Mouse (Mus musculus) urinary bladder, adult 2 months (tissue): Measurements from ENCODE around the gene Snapc3. TPM values are rescaled to one million over a fixed set of nuclear protein-coding genes. Genes with fewer than 3 reads are reported as not detected.
"Not testable (repeated sequence)": the region's sequence is repeated elsewhere in the genome, so short reads cannot be mapped to it uniquely, and the experiment has no call there.

Source experiments
- DNase-seq: peaks from one replicate; pipeline ENCODE4 v3.0.0; 2022; ENCODE audit warnings: low spot score
- polyA plus RNA-seq: library from polyadenylated mRNA; depleted of rRNA; stranded (reverse); fragments of >200 nt; gene quantifications from 2 replicates; pipeline ENCODE4 v1.2.3, GENCODE M21; 2012; rRNA removed

The Snapc3 gene
- polyA plus RNA-seq, 1 experiment, result 30.0 TPM

DNA sequence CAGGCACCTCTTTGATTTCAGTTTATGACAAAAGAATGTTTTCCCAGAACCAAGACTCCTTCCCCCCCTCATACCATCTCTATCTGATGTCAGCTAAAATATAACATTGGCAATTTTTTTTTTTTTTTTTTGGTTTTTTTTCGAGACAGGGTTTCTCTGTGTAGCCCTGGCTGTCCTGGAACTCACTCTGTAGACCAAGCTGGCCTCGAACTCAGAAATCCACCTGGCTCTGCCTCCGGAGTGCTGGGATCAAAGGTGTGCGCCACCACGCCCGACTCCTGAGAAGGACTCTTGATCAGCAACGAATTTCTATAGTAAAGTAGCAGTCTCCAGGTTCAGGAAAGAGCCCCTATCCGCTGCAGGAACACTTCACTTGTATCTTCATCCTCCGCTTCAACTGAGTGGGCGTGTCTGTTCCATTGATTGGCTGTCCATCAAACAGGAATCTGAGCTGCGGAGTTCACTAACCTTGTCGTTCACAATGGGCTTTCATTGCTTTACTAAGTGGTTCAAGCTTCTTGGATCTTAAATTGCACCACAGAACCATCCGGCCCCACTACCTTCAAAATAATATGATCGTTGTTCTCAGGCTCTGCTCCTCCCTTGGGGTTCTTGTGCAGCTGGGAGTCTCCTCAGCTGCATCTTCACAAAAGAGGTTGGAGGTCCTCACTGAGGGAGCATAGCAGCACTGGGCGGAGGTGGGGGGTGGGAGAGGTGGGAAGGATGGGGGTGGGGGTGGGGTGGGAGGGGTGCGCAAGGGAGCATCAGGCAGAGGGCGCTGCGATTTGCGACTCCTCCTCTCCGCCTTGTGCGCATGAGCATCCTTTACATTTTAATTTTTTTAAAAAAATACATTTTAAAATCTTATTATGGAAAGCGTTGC, 82.9 kb downstream of the Snapc3 start:
- no peak for DNase-seq

DNA sequence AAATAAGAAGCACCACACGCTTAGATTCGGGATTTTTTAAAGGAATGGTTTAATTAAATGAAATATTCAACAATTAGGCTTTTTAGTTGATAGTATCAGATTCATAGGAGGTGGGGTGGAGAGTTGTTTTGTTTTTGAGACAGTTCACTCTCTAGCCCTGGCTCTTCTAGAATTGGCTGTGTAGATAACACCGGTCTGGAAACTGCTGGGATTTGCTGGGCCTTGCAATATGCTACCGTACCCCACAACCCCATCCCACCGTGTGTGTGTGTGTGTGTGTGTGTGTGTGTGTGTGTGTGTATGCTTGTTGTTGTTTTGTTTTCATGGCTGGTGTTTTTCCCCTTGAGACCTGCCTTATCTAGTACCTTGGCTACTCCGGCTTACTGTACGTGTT, 83.5 kb downstream of the Snapc3 start:
- DNase-seq, result no peak

DNA sequence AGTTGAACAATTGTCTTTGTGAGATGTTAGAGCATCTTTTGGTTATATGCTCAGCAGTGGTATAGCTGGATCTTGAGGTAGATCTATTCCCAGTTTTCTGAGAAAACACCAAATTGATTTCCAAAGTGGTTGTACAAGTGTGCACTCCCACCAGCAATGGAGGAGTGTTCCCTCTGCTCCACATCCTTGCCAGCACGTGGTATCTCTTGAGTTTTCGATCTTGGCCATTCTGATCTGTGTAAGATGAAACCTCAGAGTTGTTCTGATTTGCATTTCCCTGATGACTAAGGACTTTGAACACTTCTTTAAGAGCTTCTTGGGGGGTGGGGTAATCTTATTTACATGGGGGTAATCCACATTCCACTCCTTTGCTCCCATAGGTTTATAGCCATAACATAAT, 92.1 kb downstream of the Snapc3 start:
- DNase-seq, result no peak

DNA sequence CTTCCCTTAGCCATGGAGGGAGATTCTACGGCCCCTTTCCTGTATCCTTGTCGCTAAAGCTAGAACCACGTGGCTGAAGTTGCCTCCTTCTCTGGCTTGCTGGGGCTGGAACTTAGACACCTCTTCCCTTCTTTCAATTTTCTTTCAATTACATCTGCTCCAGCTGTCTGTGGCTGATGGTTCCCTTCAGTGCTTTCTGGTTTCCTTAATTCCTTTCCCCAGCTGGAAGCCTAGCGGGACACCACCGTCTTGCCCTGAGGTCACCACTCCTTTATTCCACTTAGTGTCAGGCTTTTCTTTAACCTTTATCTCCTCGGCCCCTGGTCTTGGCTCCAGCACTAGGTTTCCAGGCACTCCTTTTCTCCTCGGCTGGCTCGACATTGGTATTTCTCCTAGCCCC, 93.6 kb downstream of the Snapc3 start:
- DNase-seq, result no peak

DNA sequence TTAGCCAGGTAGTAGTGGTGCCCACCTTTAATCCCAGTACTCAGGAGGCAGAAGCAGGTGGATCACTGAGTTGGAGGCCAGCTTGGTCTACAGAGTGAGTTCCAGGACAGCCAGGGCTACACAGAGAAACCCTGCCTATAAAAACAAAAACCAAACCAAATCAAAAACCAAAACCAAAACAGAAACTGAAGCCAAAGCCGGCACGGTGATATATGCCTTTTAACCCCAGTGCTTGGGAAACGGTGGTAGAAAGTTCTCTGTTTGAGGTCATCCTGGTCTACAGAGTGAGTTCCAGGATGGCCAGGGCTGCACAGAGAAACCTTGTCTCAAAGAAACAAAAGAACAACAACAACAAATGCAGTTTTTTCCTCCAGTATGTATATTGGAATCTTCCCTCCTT, 94.7 kb downstream of the Snapc3 start:
- no peak for DNase-seq

DNA sequence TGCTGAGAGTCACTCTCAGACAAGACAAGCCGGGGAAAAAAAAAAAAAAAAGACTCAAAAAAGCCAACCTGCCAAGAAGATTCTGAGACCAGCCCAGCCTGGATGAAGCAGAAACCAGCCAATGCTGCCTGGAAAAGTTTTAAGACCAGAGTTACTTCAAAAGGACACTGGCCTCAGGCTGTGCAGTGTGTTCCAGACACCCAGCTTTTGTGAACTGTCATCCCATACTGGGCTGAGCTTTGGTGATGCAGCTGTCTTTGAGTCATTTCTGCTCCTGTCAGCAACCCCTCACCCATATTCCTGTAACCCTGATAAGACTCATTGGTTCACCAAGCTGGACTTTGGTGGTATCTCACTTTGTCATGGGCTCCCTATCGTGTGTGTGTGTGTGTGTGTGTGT, 95.1 kb downstream of the Snapc3 start:
- no peak for DNase-seq

DNA sequence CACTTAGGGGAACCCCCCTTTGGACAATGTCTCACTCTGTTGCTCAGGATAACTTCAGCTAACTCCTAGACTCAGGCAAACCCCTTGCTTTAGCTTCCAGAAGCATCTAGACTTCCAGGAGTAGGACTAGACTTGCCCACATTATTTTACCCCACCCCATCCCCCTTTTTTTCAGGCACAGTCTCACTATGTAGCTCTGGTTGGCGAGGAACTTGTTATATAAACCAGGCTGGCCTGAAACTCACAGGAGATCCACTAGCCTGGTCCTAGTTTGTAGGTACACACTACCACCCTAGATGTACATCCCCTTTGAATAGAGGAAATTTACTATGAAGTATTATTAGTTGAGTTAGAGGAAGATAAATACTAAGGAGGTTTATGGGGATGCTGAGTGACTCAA, 96.7 kb downstream of the Snapc3 start:
- DNase-seq, result no peak

DNA sequence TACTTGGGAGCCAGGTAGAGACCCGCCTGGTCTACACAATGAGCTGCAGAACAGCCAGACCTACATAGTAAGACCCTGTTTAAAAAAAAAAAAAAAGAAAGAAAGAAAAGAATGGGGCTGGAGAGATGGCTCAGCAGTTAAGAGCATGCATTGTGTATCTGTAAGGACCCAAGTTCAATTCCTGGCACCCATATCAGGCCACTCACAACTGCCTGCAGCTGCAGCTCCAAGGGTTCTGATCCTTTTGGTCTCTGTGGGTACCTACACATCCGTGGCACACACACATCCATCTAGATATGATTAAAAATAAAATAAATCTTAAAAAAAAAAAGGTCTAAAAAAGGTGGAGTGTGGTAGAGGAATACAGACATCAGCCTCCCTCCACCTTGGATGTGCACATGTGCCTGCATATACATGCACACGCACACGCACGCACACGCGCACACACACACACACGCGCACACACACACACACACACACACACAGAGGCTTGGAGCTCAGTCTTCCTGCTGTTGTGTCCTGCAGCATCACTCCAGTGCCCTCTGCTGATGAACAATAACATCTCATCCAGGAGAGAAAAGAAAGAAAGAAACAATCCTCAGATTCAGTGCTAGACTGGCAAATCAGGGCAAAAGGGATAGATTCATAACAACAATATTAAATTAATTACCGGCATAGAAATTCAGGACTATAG, 97.6 kb downstream of the Snapc3 start:
- DNase-seq, result no peak

DNA sequence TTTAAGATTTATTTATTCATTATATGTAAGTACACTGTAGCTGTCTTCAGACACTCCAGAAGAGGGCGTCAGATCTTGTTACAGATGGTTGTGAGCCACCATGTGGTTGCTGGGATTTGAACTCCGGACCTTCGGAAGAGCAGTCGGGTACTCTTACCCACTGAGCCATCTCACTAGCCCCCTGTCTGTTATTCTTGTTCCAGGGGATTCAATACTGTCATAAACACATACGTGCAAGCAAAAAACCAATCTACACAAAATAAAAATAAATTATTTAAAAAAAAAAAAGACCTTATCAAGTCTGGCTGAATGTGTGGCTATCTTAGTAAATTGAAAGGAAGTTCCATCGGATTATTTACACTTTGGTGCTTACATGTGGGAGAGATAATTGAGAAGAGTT, 98.6 kb downstream of the Snapc3 start:
- not testable (repeated sequence) for DNase-seq

Other genes with a start within 250 kb of the Snapc3 start
- gene Ttc39b, start 93.5 kb upstream of the Snapc3 start, polyA plus RNA-seq, result 6.2 and 7.0 TPM in 2 replicates
- gene Psip1, start 68.7 kb downstream of the Snapc3 start, polyA plus RNA-seq, result 35.9 and 39.4 TPM in 2 replicates
- gene Ccdc171, start 107.8 kb downstream of the Snapc3 start, polyA plus RNA-seq, result 2.9 TPM in 2 replicates